ENCODE assay signal across 15 mouse cellular contexts in the genomic region with DNA sequence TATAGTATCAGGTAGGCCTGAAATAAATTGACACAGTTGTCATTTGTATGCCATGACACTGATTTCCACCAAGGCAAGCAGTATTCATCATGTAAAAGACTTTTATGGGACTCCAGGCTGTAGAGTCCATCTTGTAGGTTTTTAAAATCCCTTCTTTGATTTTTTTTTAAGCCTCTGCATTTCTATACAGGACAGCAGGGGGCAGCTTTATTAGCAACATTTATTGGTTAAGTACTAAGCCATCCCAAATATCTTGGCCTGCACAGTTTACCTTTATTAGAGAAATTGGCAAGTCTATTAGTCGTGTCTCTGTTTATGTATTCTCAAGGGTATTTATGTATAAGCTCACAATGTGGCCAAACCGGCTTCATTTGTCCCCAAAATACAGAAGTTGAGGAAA.
DNase-seq lines count a peak whose midpoint lies in the region; ATAC-seq and TF ChIP-seq lines count a peak whose summit lies in the region.
"Had no signal": no experiment of that assay in that cellular context is flagged by ENCODE, and none has a peak within 500 bp of the region (broad histone marks: within the 10 kb centered on the region; RNA-seq: fewer than 3 reads in every experiment).

No protein-coding gene starts in this region.

- 52% methylated on average over 2 of the region's 2 CpGs for WGBS in kidney, postnatal 0 days
- WGBS in forebrain, embryonic 15.5 days, result 26% methylated on average over 2 of the region's 2 CpGs

- no peak overlapping the region for H3K27ac ChIP-seq in kidney, postnatal 0 days
- H3K27ac ChIP-seq in forebrain, embryonic 15.5 days (replicated peaks), result peak overlapping the region; percentile 76
- H3K27ac ChIP-seq: limb, embryonic 12.5 days had no signal

- H3K9me3 ChIP-seq in kidney, postnatal 0 days (replicated peaks; ENCODE audit: low read length), result no peaks in the 10 kb centered on the region
- H3K9me3 ChIP-seq in forebrain, embryonic 15.5 days, result no peaks in the 10 kb centered on the region
- H3K9me3 ChIP-seq: limb, embryonic 12.5 days had no signal

- H3K36me3 ChIP-seq in kidney, postnatal 0 days (ENCODE audit: insufficient read depth, low read length), result no peaks in the 10 kb centered on the region
- no peaks in the 10 kb centered on the region for H3K36me3 ChIP-seq in forebrain, embryonic 15.5 days
- H3K36me3 ChIP-seq: heart, embryonic 12.5 days; limb, embryonic 12.5 days had no signal

- peak; percentile 10 for DNase-seq in embryo, embryonic 11 days
- no peak for DNase-seq in embryo, embryonic 9.5 days (ENCODE audit: extremely low spot score)
- DNase-seq in kidney, postnatal 0 days (ENCODE audit: low spot score), result peak; percentile 37
- DNase-seq in kidney, postnatal 4 days, result no peak
- peak; percentile 56 for DNase-seq in 3T3-L1 (ENCODE audit: low read depth, low spot score)
- DNase-seq in T-cell, adult 2 months (ENCODE audit: low spot score), result no peak
- no peak for DNase-seq in adrenal gland, postnatal 10 days
- DNase-seq: adrenal gland, postnatal 14 days; B cell, adult 2 months; kidney, postnatal 10 days; layer of hippocampus, postnatal 36 days; lung, adult 18-20 months had no signal

- no peak overlapping the region for H3K4me2 ChIP-seq in kidney, postnatal 0 days (ENCODE audit: low read length)
- no peak overlapping the region for H3K4me2 ChIP-seq in forebrain, embryonic 15.5 days (replicated peaks)

- no peaks in the 10 kb centered on the region for H3K27me3 ChIP-seq in kidney, postnatal 0 days (ENCODE audit: insufficient read depth, low read length)
- H3K27me3 ChIP-seq in forebrain, embryonic 15.5 days, result no peaks in the 10 kb centered on the region
- H3K27me3 ChIP-seq: heart, embryonic 12.5 days; limb, embryonic 12.5 days had no signal

- no peak overlapping the region for H3K9ac ChIP-seq in kidney, postnatal 0 days (ENCODE audit: low read depth, low read length)
- H3K9ac ChIP-seq in forebrain, embryonic 15.5 days (replicated peaks), result no peak overlapping the region
- H3K9ac ChIP-seq: heart, embryonic 12.5 days; limb, embryonic 12.5 days had no signal

- no peak for ATAC-seq in kidney, postnatal 0 days (replicated peaks; ENCODE audit: low FRiP score, low read depth)
- no peak for ATAC-seq in forebrain, embryonic 15.5 days (replicated peaks)

- no peaks in the 10 kb centered on the region for H3K4me1 ChIP-seq in kidney, postnatal 0 days (replicated peaks; ENCODE audit: insufficient read depth, low read length)
- H3K4me1 ChIP-seq in forebrain, embryonic 15.5 days, result peaks cover 10% of the 10 kb centered on the region; the same call in 1 of the 2 replicates
- H3K4me1 ChIP-seq: heart, embryonic 12.5 days; limb, embryonic 12.5 days had no signal

- peak; percentile 40; the same call in 1 of the 2 replicates for TF ChIP-seq CTCF in kidney, postnatal 0 days (IDR thresholded peaks at IDR 0.05; ENCODE audit: low read depth)

- no peak overlapping the region for H3K4me3 ChIP-seq in kidney, postnatal 0 days (replicated peaks; ENCODE audit: low read depth, low read length)
- H3K4me3 ChIP-seq in forebrain, embryonic 15.5 days, result no peak overlapping the region
- H3K4me3 ChIP-seq: heart, embryonic 12.5 days; limb, embryonic 12.5 days had no signal

Comparison
In these comparisons a context has a peak if more than half of its experiments do, and no peak if none do; other contexts are left out.
1. DNase-seq: peak in embryo, embryonic 11 days (single experiment), kidney, postnatal 0 days (single experiment) and 3T3-L1 (single experiment); none in embryo, embryonic 9.5 days (single experiment), kidney, postnatal 4 days (0 of 2), T-cell, adult 2 months (single experiment) and adrenal gland, postnatal 10 days (single experiment).